Mouse (Mus musculus) ES-Bruce4 (cell line): ENCODE measurements around the gene Tnrc6c.

Experiments used
- CTCF ChIP-seq: IDR thresholded peaks from one replicate; pipeline ENCODE4 v1.8.1; 2011; ENCODE audit warnings: low read depth, low read length
- EP300 ChIP-seq: IDR thresholded peaks from 2 replicates; pipeline ENCODE4 v1.6.1; 2011; ENCODE audit warnings: low read depth, low read length; ENCODE audit not compliant: insufficient read depth

- no peak for TF ChIP-seq EP300
- no peak for TF ChIP-seq CTCF
Observed at GRCm38 (mm10) chr11:117727031-117727430, 72.9 kb downstream of the Tnrc6c start.
